Mouse (Mus musculus) lung, embryonic 14.5 days (tissue): ENCODE results near the gene Anxa11. TPM values are rescaled to one million over a fixed set of nuclear protein-coding genes. Genes with fewer than 3 reads are reported as not detected.
A peak's percentile ranks its signal among the peaks of the same experiment; 100 is the strongest.
"Not testable (repeated sequence)": the region's sequence is repeated elsewhere in the genome, so short reads cannot be mapped to it uniquely, and the experiment has no call there.

Experiments used
- ATAC-seq: fragments of 200-750 bp; cut with Nextera tagmentation; 2 replicates; pipeline ENCODE4 v1.8.0; 2017; ENCODE audit warnings: mild to moderate bottlenecking, moderate TSS enrichment, moderate library complexity; ENCODE audit not compliant: insufficient read depth
- DNase-seq: peaks from one replicate; pipeline ENCODE4 v3.0.0-alpha.2; 2015
- H3K27ac ChIP-seq: fragments of 300-500 bp; sonication (generic); 2 replicates; pipeline ENCODE4 v1.5.1; 2014; ENCODE audit warnings: low read depth, mild to moderate bottlenecking, moderate library complexity
- H3K27me3 ChIP-seq: fragments of 300-500 bp; sonication (generic); 2 replicates; pipeline ENCODE4 v1.6.1; 2014; ENCODE audit warnings: low read length, control low read depth; ENCODE audit not compliant: insufficient read depth
- H3K36me3 ChIP-seq: fragments of 300-500 bp; sonication (generic); 2 replicates; pipeline ENCODE4 v1.6.1; 2014; ENCODE audit warnings: control low read depth; ENCODE audit not compliant: insufficient read depth
- H3K4me1 ChIP-seq: fragments of 300-500 bp; sonication (generic); 2 replicates; pipeline ENCODE4 v1.6.1; 2014; ENCODE audit warnings: antibody characterized with exemption, control low read depth; ENCODE audit not compliant: insufficient read depth
- H3K4me2 ChIP-seq: fragments of 300-500 bp; sonication (generic); 2 replicates; pipeline ENCODE4 v1.6.1; 2014; ENCODE audit warnings: mild to moderate bottlenecking
- H3K4me3 ChIP-seq: fragments of 300-500 bp; sonication (generic); 2 replicates; pipeline ENCODE4 v1.5.1; 2014; ENCODE audit warnings: low read depth, low read length
- H3K9ac ChIP-seq: fragments of 300-500 bp; sonication (generic); 2 replicates; pipeline ENCODE4 v1.6.1; 2014
- H3K9me3 ChIP-seq: fragments of 300-500 bp; sonication (generic); 2 replicates; pipeline ENCODE4 v1.6.1; 2016; ENCODE audit warnings: low read depth, low read length, control low read depth
- WGBS: fragments of 180-500 bp; shearing (Covaris S2); extraction: QIAGEN DNeasy Blood & Tissue Kit; methylation state at CpG from one replicate; pipeline ENCODE4 v1.1.7; 2014; 5-methylcytosine and 5-hydroxymethylcytosine counted together
- microRNA-seq: library from miRNA; unstranded; fragments of <30 nt; microRNA quantifications from one replicate; pipeline ENCODE4, GENCODE M21; 2016; ENCODE audit warnings: borderline number of aligned reads
- polyA plus RNA-seq: library from polyadenylated mRNA; unstranded; fragments of >200 nt; fragmentation: Nextera tagmentation; extraction: Ambion mirVana; gene quantifications from 2 replicates; pipeline ENCODE4 v1.2.1, GENCODE M21; 2014

Anxa11 gene
- polyA plus RNA-seq, 1 experiment from 2014 or later, result 19.4 TPM

GRCm38 (mm10) chr14:25907272-25907671 is 65.3 kb downstream of the Anxa11 start:
- not testable (repeated sequence) for ATAC-seq, H3K4me1 ChIP-seq, H3K27ac ChIP-seq, H3K9me3 ChIP-seq, H3K4me2 ChIP-seq, H3K4me3 ChIP-seq, H3K27me3 ChIP-seq, DNase-seq, H3K36me3 ChIP-seq, H3K9ac ChIP-seq
- WGBS, result no CpG with 5 or more reads among the region's 9 CpGs

GRCm38 (mm10) chr14:25908976-25909375 is 67.0 kb downstream of the Anxa11 start:
- no CpG with 5 or more reads among the region's 8 CpGs for WGBS
- H3K9ac ChIP-seq, H3K9me3 ChIP-seq, H3K36me3 ChIP-seq, ATAC-seq, H3K4me1 ChIP-seq, H3K4me2 ChIP-seq, DNase-seq, H3K27ac ChIP-seq, H3K4me3 ChIP-seq, H3K27me3 ChIP-seq: not testable (repeated sequence)

- not testable (repeated sequence) for H3K4me2 ChIP-seq, H3K27ac ChIP-seq, H3K9me3 ChIP-seq, H3K4me1 ChIP-seq, H3K4me3 ChIP-seq, H3K27me3 ChIP-seq, H3K9ac ChIP-seq, H3K36me3 ChIP-seq, DNase-seq
- ATAC-seq, result peak; percentile 74
- no CpG with 5 or more reads among the region's 5 CpGs for WGBS
Observed at GRCm38 (mm10) chr14:25918427-25919170, 76.6 kb downstream of the Anxa11 start.

DNA sequence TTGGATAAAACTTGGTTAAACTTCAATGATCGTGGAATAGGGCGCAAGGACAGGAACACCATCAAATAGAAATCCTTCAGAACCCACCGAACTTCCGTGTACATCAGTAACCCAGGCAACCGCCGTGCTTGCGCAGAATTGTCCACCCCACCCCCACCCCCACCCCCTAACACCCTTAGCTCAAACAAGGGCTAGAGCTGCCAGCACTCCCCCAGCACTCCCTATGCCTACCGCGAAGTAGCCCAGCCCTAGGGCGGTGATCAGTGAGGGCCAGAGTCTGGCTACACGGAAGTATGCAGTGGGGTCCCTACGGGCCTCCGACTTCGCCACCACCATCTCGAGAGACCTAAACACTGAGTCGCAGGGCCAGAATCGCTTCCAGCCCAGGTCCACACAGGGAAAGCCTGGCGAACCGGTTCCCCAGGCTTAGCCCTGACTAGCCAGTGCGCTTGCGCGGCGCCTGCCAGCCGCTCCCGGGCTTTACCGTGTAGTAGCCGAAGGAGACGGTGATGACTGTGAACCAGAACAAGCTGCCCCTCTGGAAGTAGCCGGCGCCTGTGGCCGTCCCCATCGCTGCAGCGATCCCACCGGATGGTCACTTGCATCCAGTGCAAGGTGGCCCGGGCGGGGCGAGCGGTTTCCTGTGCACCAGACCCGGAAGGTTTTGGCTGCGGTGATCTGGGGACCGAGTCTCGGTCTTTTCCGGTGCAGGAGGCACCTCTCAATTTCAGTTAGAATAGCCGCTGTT is 85.0 kb downstream of the Anxa11 start:
- no CpG with 5 or more reads among the region's 44 CpGs for whole genome bisulfite sequencing
- H3K27me3 ChIP-seq, H3K4me3 ChIP-seq, H3K9ac ChIP-seq, H3K9me3 ChIP-seq, DNase-seq, H3K36me3 ChIP-seq, H3K4me1 ChIP-seq, H3K27ac ChIP-seq, H3K4me2 ChIP-seq: not testable (repeated sequence)
- peak; percentile 93 for ATAC-seq

DNA sequence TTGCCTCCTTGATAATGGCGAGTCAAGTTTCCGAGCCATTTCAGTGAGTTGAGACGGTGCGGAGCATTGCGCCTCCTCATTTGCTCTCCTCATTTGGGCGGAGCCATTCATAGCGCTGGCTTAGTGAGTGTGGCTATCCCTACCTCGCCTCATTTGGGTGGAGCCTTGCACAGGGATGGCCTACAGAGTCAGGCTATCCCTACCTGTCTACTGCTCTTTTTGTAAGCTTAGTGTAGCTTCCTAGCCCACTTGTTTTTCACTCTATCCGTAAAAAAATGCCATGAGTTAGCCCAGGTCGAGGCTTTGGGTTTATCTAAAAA is 85.6 kb downstream of the Anxa11 start, which contains the start of gene Tmem254a:
Gene Tmem254a, minus strand, starts transcription at position 111 of the 320 bp plus-strand sequence.
- DNase-seq, H3K4me2 ChIP-seq, H3K4me1 ChIP-seq, H3K4me3 ChIP-seq, H3K27ac ChIP-seq, H3K27me3 ChIP-seq, H3K9me3 ChIP-seq, H3K36me3 ChIP-seq, H3K9ac ChIP-seq: not testable (repeated sequence)
- peak; percentile 89 for ATAC-seq
- no CpG with 5 or more reads among the region's 10 CpGs for WGBS

Small RNA genes within 50 kb of the gene (microRNA-seq; reads per million reads assigned to microRNA genes)
- gene Gm23701, result not detected

Other genes with a start within 250 kb of the Anxa11 start
- 29.2 and 30.4 TPM in 2 replicates for gene Ppif, start 148.0 kb upstream of the Anxa11 start, polyA plus RNA-seq
- 29.6 and 29.8 TPM in 2 replicates for gene Zcchc24, start 73.1 kb upstream of the Anxa11 start, polyA plus RNA-seq
- gene Plac9a, start 60.9 kb downstream of the Anxa11 start, polyA plus RNA-seq, result 0.53 and 1.4 TPM in 2 replicates
- 1.6 and 4.5 TPM in 2 replicates for gene Tmem254a, start 85.5 kb downstream of the Anxa11 start, polyA plus RNA-seq
- not detected in 2 replicates for gene Cphx1, start 96.1 kb downstream of the Anxa11 start, polyA plus RNA-seq
- 0.68 and 2.0 TPM in 2 replicates for gene Duxbl1, start 136.4 kb downstream of the Anxa11 start, polyA plus RNA-seq
- gene Gm9780, start 200.6 kb downstream of the Anxa11 start, polyA plus RNA-seq, result 22.7 and 28.1 TPM in 2 replicates
- 35.0 and 37.1 TPM in 2 replicates for gene Tmem254c, start 225.2 kb downstream of the Anxa11 start, polyA plus RNA-seq
- not detected in 2 replicates for gene Cphx2, start 239.4 kb downstream of the Anxa11 start, polyA plus RNA-seq
- gene Cphx3, start 240.1 kb downstream of the Anxa11 start, polyA plus RNA-seq, result not detected in 2 replicates